Mouse (Mus musculus): ENCODE results near the gene Mfsd13b.

Mfsd13b gene

DNA sequence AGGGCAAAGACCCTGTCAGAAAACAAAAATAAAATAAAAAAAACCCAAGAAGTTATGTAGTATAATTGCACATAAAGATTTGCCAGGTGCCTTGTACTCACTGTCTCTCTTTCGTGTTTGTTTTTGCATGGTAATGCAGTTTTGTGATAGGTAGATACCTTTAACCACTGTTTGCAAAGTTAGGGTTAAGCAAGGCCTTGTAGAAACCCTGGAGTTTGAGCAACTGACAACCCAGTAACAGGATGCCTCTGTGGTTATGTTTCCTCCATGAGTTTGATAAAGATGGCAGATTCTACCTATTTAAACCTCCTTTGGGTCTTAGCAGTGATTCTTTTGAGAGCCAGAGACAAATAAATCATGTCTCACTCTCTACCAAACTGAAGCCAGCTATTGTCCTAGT lies 61.2 kb downstream of the Mfsd13b start:
- DNase-seq (ENCODE audit: extremely low spot score): no peak

DNA sequence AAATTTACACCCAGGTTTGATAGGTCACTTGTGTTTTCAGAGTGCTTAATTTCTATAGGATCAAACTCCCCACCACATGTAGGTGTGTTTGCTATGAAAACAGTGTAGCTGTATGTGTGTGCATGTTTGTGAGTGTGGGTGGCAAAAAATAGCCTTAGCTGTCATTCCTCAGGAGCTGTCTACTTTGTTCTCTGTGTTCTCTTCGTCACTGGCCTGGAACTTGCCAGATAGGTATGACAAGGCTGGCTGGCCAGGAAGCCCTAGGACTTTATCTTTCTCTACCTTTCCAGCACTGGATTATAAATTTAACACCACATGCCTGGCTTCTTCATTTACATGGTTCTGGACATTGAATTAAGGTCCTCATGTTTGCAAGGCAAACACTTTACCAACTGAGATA lies 61.9 kb downstream of the Mfsd13b start:
- no peak for DNase-seq (ENCODE audit: extremely low spot score)

DNA sequence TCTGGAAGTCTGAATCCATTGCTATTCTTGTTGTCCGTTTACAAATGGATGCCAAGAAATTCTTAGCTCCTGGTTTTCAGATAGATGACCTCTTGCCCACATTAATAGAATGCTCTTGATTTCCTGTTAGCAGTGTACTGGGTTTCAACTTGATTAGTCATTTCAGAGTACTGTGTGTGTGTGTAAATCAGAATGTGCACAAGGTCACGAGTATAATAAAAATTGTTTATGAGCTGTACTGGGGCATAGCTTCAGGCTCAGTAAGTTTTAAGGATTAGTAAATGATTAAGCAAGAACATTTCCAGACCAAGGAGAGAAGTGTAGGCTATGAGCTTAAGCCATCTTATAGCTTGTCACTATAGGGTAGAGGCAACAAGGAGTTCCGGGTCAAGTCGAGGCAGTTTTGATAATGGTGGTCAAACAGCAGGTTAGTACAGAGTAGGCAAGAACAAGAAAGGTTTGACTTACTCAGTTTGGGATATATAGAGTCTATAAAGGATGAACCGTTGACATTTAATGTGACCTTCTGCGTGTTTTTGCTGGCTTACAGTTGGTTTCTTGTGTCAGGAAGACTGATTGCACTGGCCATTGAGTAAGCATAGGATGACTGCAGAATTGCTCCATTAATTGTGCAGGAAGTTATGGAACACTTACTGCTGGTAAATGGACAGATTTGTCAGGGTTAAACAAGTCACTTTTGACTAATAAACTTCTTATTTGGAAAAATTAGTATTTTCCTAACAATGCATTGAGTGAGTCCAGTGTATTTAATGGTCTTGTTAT lies 63.6 kb downstream of the Mfsd13b start:
- DNase-seq (ENCODE audit: extremely low spot score): no peak

DNA sequence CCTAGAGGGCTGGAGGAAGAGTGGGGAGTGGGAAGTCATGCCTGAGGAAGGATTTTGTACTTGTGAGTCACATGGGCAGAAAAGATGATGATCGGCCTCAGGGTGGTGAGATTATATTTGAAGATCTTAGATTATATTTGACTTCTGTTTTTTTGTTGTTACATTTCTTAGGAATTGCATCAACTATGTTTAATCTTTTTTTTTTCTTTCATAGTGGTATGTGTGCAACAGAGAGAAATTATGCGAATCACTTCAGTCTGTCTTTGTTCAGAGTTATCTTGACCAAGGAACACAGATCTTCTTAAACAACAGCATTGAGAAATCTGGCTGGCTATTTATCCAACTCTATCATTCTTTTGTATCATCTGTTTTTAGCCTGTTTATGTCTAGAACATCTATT lies 65.3 kb downstream of the Mfsd13b start:
- DNase-seq (ENCODE audit: extremely low spot score): no peak

DNA sequence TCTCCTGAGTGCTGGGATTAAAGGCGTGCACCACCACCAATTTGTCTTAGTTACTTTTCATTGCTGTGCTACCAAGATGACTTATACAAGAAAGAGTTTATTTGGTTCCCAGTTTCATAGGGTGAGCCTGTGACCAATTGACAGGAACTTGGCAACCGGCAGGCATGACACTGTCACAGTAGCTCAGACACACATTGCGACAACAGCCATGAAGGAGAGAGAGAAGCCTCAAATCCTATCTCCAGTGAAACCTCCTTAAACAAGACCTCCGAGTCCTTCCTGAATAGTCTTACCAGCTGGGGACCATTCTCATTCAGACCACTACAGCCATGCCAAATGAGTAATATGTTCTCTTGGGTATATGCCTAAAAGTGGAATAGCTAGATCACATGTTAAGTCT lies 70.8 kb downstream of the Mfsd13b start:
- DNase-seq (ENCODE audit: extremely low spot score): no peak

DNA sequence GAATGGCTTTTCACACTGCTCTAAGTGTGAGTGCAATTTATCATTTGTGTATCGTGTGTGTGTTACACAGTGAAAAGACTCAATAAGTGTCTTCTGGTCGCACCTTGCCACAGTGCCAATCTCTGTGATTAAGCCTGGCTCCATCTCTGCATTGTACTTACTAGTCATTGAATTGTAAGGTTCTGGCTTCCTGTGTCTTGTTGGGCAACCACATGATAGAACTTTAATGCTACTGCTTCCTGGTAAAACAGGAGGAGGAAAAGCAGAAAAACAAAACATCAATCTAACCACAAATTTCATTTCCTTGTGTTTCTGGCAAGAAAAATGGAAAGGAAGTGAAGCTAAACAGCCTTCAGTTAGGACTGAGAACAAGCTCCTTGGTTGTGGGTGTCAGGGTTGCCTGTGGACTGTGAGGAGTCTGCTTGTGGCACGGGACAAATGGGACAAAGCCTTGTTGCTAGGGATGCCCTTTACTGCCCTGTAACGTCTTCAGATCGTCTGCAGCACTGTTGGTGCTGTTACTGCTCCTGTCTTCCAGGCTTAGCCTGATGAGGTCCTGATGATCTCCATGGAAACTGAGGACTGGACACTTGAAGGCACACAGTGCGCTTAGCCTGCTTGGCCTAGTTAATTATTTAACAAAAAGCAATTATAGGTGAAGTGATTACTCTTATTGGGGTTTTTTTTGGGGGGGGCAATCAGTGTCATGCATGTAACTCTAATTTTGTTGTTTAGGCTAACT lies 77.3 kb downstream of the Mfsd13b start:
- DNase-seq (ENCODE audit: extremely low spot score): no peak

DNA sequence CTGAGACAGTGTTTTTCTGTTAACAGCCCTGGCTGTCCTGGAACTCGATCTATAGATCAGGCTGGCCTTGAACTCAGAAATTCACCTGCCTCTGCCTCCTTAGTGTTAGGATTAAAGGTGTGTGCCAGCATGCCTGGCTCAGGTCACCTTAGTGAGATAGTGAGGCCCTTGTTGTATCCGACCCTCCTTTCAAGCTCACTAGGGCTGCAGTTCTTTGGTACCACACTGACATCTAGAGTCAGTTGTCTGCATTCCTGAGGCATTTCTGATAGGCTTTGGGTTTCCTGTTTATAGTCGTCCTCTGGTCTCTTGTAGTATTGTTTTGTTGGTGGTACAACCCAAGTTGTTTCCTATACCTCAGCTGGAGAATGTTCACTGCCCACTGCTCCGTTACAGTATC lies 82.0 kb downstream of the Mfsd13b start:
- DNase-seq (ENCODE audit: extremely low spot score): no peak
